Mouse (Mus musculus): ENCODE measurements around the gene Skap1.

Gene Skap1

DNA sequence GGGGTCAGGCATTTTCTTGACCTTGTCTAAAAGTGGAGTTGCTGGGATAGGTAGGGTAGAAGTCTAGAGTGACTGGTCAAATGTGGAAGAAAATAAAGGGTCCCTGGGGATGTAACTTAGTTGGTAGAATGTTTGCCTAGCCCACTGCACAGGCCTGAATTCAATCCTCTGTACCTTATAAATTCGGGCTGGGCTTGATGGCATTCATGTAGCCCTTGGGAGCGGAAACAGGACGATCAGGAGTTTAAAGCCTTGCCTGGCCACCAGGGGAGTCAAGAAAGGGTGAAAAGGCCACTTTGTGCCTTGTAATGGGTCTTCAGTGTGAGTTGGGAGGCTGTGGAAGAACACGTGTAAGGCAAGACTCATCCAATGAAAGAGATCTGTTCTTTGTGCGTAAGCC, 325.6 kb downstream of the Skap1 start:
- no peak for DNase-seq

DNA sequence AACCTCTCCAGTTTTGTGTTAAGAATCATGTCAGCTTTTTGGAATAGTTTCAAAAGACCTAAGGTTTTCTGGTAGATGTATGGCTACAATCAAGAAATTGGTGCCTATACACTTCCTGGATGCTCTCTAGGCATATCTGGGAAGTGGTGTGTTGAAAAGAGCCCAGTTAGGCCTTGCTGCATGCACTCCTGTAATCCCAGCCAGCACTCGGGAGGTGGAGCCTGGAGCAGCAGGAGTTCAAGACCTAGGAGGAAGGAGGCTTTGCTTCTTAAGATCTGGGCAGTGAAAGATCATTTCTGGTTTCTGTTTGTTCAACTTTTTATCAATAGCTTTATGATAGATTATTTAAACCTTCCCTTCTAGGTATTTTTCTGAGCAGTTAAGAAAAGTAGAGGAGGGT, 326.3 kb downstream of the Skap1 start:
- DNase-seq, result no peak

DNA sequence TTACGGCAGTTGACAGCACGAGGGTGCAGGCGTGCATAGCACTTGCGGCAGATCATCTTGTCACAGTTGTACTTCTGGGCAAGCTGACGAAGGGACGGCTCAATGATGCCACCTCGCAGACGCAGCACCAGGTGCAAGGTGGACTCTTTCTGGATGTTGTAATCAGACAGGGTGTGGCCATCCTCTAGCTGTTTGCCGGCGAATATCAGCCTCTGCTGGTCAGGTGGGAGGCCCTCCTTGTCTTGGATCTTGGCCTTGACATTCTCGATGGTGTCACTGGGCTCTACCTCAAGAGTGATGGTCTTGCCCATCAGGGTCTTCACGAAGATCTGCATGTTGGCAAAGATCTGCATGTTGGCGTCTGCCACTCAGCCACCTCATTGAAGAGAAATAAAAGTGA, 331.1 kb downstream of the Skap1 start:
- no peak for DNase-seq

DNA sequence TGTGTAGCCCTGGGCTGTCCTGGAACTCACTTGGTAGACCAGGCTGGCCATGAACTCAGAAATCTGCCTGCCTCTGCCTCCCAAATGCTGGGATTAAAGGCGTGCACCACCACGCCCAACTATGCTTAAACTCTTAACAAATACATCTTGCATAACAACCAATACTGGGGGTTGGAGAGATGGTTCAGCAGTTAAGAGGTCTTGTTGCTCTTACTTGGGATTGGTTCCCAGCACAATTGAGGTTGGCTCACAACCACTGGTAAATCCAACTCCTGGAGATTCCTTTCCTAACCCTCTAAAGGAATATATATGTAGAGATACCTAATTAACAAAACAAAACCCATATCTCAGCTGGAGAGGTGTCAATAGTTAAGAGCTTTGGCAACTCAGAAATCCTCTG, 331.7 kb downstream of the Skap1 start:
- DNase-seq, result no peak

DNA sequence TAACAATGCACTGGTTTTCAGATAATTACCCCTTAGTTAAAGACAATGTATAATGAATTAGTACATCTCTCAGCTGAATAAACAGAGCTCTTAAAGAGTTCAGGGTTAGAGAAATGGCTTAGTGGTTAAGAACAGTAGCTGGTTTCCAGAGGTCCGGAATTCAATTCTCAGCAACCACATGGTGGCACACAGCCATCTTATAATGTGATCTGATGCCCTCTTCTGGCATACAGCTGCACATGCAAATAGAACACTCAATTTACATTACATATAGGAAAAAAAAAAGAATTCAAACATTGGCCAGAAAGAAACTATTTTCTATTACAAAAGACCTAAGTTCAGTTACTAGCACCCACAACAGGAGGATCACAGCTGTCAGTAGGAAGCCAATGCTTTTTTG, 332.2 kb downstream of the Skap1 start:
- no peak for DNase-seq

DNA sequence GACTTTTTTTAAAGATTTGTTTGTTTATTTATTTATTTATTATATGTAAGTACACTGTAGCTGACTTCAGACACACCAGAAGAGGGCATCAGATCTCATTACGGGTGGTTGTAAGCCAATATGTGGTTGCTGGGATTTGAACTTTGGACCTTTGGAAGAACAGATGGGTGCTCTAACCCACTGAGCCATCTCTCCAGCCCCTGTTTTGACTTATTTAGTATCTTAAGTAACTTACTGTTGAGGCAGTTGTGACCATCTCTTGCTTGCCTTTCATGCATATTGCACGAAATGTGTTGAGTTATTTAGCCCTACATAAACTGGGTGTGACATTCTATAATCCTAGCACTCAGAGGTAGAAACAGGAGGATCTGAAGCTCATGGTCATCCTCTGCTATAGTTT, 335.1 kb downstream of the Skap1 start:
- DNase-seq, result no peak

DNA sequence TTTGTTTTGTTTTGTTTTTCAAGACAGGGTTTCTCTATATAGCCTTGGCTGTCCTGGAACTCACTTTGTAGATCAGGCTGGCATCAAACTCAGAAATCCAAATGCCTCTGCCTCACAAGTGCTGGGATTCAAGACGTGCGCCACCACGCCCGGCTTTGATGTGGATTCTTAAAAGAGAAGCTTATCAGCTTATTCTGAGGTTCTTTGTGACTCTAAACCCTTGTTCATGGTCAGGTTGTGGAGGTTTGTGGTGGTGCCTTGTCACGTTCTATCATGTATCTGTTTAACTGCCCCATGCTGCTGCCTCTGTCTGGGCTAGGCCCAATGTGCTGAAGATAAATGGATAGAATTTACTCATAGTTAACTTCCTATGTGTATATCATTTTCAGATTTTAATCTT, 341.2 kb downstream of the Skap1 start:
- no peak for DNase-seq

DNA sequence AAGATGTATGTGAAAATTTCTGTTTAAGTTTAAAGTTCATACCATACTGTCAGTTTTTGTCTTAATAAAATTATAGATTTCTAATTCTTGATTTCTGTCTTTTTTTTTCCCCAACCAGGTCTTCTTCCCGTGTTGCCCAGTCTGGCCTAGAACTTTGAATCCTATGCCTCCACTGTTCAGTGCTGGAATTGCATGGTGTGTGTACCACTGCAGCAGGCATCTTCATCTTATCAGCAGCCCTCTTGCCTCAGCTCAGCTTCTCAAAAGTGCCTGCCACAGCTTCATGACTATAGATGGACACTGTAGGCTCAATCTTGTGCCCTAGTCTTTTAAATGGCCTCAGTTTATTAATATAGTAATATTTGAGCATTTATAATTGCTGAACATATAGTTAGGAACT, 343.7 kb downstream of the Skap1 start:
- peak in 1 of 2 experiments; percentile 43 for DNase-seq
